Mouse (Mus musculus) heart, postnatal 0 days (tissue): ENCODE data around the gene Gm45713. TPM values are rescaled to one million over a fixed set of nuclear protein-coding genes. Genes with fewer than 3 reads are reported as not detected.
"Not testable (repeated sequence)": the region's sequence is repeated elsewhere in the genome, so short reads cannot be mapped to it uniquely, and the experiment has no call there.

ENCODE experiments used
- ATAC-seq: fragments of 200-750 bp; cut with Nextera tagmentation; 2 replicates; pipeline ENCODE4 v1.8.0; 2017; ENCODE audit warnings: low read depth, moderate number of reproducible peaks, moderate library complexity; ENCODE audit not compliant: insufficient read depth
- DNase-seq: peaks from one replicate; pipeline ENCODE4 v3.0.0-alpha.2; 2016; ENCODE audit warnings: low spot score
- H3K27ac ChIP-seq: fragments of 300-500 bp; sonication (generic); 2 replicates; pipeline ENCODE4 v1.5.1; 2014; ENCODE audit warnings: low read depth, mild to moderate bottlenecking
- H3K27me3 ChIP-seq: fragments of 300-500 bp; sonication (generic); 2 replicates; pipeline ENCODE4 v1.6.1; 2014; ENCODE audit warnings: low read length, mixed read lengths; ENCODE audit not compliant: control insufficient read depth, insufficient read depth
- H3K36me3 ChIP-seq: fragments of 300-500 bp; sonication (generic); replicated peaks from 2 replicates; pipeline ENCODE4 v1.6.1; 2014; ENCODE audit warnings: low read length, mixed read lengths; ENCODE audit not compliant: control insufficient read depth, insufficient read depth
- H3K4me1 ChIP-seq: fragments of 300-500 bp; sonication (generic); 2 replicates; pipeline ENCODE4 v1.6.1; 2014; ENCODE audit warnings: antibody characterized with exemption; ENCODE audit not compliant: control insufficient read depth, insufficient read depth
- H3K4me2 ChIP-seq: fragments of 300-500 bp; sonication (generic); 2 replicates; pipeline ENCODE4 v1.6.1; 2014; ENCODE audit warnings: low read depth, mild to moderate bottlenecking, low read length, moderate library complexity
- H3K4me3 ChIP-seq: fragments of 300-500 bp; sonication (generic); 2 replicates; pipeline ENCODE4 v1.5.1; 2014; ENCODE audit warnings: low read depth, low read length
- H3K9ac ChIP-seq: fragments of 300-500 bp; sonication (generic); replicated peaks from 2 replicates; pipeline ENCODE4 v1.6.1; 2014; ENCODE audit warnings: low read depth, low read length, mixed read lengths
- H3K9me3 ChIP-seq: fragments of 300-500 bp; sonication (generic); replicated peaks from 2 replicates; pipeline ENCODE4 v1.6.1; 2016; ENCODE audit warnings: low read length; ENCODE audit not compliant: control insufficient read depth
- CTCF ChIP-seq: IDR thresholded peaks from 2 replicates; pipeline ENCODE4 v1.5.1; 2016; ENCODE audit warnings: antibody characterized with exemption, control low read depth, low read depth
- EP300 ChIP-seq: IDR thresholded peaks from 2 replicates; pipeline ENCODE4 v1.6.1; 2016; ENCODE audit warnings: antibody characterized with exemption, low read depth
- WGBS: fragments of 180-500 bp; shearing (Covaris S2); extraction: QIAGEN DNeasy Blood & Tissue Kit; methylation state at CpG from one replicate; pipeline ENCODE4 v1.1.7; 2014; 5-methylcytosine and 5-hydroxymethylcytosine counted together
- polyA plus RNA-seq: library from polyadenylated mRNA; unstranded; fragments of >200 nt; fragmentation: Nextera tagmentation; extraction: Ambion mirVana; gene quantifications from 2 replicates; pipeline ENCODE4 v1.2.1, GENCODE M21; 2015
- total RNA-seq: library from RNA; depleted of rRNA; stranded (reverse); fragments of >200 nt; gene quantifications from 2 replicates; pipeline ENCODE4 v1.2.3, GENCODE M21; 2014; ENCODE audit warnings: low replicate concordance

Gene Gm45713
- total and polyA plus RNA-seq, 2 experiments from 2014 or later = 0.19 to 0.78 TPM

- peak; percentile 61 for TF ChIP-seq CTCF
- TF ChIP-seq EP300 = 0 out of 2 replicates have a peak, but pooled peaks have one; percentile 63
- 2% methylated on average over 69 of the region's 69 CpGs for WGBS
These were observed 18.3 kb upstream of the Gm45713 start, which contains the start of the genes Pih1d1 and Aldh16a1 for GRCm38 (mm10) chr7:45154096-45154992. Gene Pih1d1 (plus strand): TSS chr7:45154303. Gene Aldh16a1 (minus strand): TSS chr7:45154584.

GRCm38 (mm10) chr7:45153586-45153985 lies 17.6 kb upstream of the Gm45713 start:
- WGBS = 1% methylated on average over 5 of the region's 5 CpGs
- Histone ChIP-seq H3K9me3 (no peaks in the 10 kb centered on the region), H3K27ac (peak overlapping the region; percentile 97), H3K9ac (peak overlapping the region; percentile 83), H3K4me2 (peak overlapping the region; percentile 83), H3K4me1 (0 out of 2 replicates have a peak, but pooled peaks cover 7% of the 10 kb centered on the region), H3K27me3 (no peaks in the 10 kb centered on the region), H3K36me3 (0 out of 2 replicates have a peak, but pooled peaks cover 4% of the 10 kb centered on the region), H3K4me3 (peak overlapping the region; percentile 76)
- TF ChIP-seq CTCF (no peak), EP300 (no peak)
- ATAC-seq (no peak), DNase-seq (no peak)

More at GRCm38 (mm10) chr7:45154096-45154992, 18.3 kb upstream of the Gm45713 start, which contains the start of the genes Pih1d1 and Aldh16a1:
- Histone ChIP-seq H3K4me1 (0 out of 2 replicates have a peak, but pooled peaks cover 7% of the 10 kb centered on the region), H3K9ac (peak within 1 kb of the TSS; percentile 83), H3K27me3 (no peaks in the 10 kb centered on the region), H3K36me3 (0 out of 2 replicates have a peak, but pooled peaks cover 7% of the 10 kb centered on the region), H3K27ac (peak within 1 kb of the TSS; percentile 97), H3K9me3 (no peaks in the 10 kb centered on the region), H3K4me2 (peak within 1 kb of the TSS; percentile 83), H3K4me3 (peak within 1 kb of the TSS; percentile 76)
- ATAC-seq (peak; percentile 94), DNase-seq (peak; percentile 94)

GRCm38 (mm10) chr7:45153052-45153451 lies 17.0 kb upstream of the Gm45713 start:
- not testable (repeated sequence) for H3K9ac ChIP-seq, H3K27me3 ChIP-seq, DNase-seq, H3K36me3 ChIP-seq, H3K9me3 ChIP-seq, H3K4me3 ChIP-seq, H3K27ac ChIP-seq, H3K4me2 ChIP-seq, H3K4me1 ChIP-seq, ATAC-seq
- WGBS = 85% methylated on average over 2 of the region's 2 CpGs

- no peaks in the 10 kb centered on the region; the same call in 1 of the 2 replicates for H3K36me3 ChIP-seq
- H3K27me3 ChIP-seq = no peaks in the 10 kb centered on the region
- no peak for ATAC-seq
- no peak overlapping the region for H3K9ac ChIP-seq
- WGBS = 53% methylated on average over 11 of the region's 11 CpGs
- DNase-seq = no peak
- no peak overlapping the region for H3K27ac ChIP-seq
- H3K4me2 ChIP-seq = no peak overlapping the region
- H3K9me3 ChIP-seq = no peaks in the 10 kb centered on the region
- TF ChIP-seq CTCF = no peak
- no peak for TF ChIP-seq EP300
- H3K4me3 ChIP-seq = no peak overlapping the region
- H3K4me1 ChIP-seq = 0 out of 2 replicates have a peak, but pooled peaks cover 7% of the 10 kb centered on the region
These were observed 15.3 kb upstream of the Gm45713 start for GRCm38 (mm10) chr7:45151303-45151702.

DNA sequence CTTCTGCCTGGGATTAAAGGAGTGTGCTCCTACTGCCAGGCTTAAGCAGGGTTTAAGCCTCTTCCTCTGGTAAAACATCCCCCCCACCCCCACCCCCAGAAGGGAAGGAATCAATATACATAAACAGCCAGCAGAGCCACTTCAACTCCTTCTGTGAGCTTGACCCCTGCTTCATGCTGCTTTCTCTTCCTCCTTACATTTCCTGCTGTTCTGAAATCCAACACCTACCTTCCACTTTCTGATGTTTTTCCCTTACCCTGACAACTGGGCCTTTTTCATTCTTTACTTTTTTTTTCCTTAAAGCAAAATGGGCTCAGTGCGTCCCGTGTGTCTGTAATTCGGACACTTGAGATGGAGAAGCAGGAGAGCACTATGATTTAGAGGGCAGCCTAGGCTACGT lies 14.3 kb upstream of the Gm45713 start:
- no peaks in the 10 kb centered on the region for H3K27me3 ChIP-seq
- no peak overlapping the region for H3K4me2 ChIP-seq
- ATAC-seq = no peak
- H3K4me3 ChIP-seq = no peak overlapping the region
- no peak for TF ChIP-seq CTCF
- no peaks in the 10 kb centered on the region for H3K9me3 ChIP-seq
- H3K4me1 ChIP-seq = 0 out of 2 replicates have a peak, but pooled peaks cover 7% of the 10 kb centered on the region
- H3K36me3 ChIP-seq = peaks cover 6% of the 10 kb centered on the region; the same call in 1 of the 2 replicates
- WGBS = 68% methylated on average over 4 of the region's 4 CpGs
- H3K9ac ChIP-seq = no peak overlapping the region
- DNase-seq = no peak
- no peak overlapping the region for H3K27ac ChIP-seq
